Mouse (Mus musculus): ENCODE measurements around the gene Tanc2. TPM values are rescaled to one million over a fixed set of nuclear protein-coding genes. Genes with fewer than 3 reads are reported as not detected.

The Tanc2 gene
- total RNA-seq, 2 experiments from 2014 or later, result 164 to 177 TPM

DNA sequence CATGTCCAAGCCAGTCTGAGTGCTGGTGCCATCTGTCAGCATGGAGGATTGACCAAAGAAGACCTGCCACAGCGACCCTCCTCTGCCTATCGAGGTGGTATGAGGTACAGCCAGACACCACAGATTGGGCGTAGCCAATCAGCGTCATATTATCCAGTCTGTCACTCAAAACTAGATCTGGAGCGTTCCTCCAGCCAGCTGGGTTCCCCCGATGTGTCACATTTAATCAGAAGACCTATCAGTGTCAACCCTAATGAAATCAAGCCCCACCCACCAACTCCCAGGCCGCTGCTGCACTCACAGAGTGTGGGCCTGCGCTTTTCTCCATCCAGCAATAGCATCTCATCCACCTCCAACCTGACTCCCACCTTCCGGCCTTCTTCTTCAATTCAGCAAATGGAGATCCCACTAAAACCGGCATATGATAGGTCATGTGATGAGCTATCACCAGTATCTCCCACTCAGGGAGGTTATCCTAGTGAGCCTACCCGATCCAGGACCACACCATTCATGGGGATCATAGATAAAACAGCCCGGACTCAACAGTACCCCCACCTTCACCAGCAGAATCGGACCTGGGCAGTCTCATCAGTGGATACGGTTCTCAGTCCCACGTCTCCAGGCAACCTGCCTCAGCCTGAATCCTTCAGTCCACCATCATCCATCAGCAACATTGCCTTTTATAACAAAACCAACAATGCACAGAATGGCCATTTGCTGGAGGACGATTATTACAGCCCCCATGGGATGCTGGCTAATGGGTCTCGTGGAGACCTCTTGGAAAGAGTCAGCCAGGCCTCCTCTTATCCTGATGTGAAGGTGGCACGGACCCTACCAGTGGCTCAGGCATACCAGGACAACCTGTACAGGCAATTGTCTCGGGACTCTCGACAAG is 333.2 kb downstream of the Tanc2 start:
- peak in 1 of 2 experiments; percentile 22 for DNase-seq (ENCODE audit: low spot score in 2 of 2)
- no peak for TF ChIP-seq CTCF (conservative IDR thresholded peaks at IDR 0.05)
- Histone ChIP-seq H3K27ac (peak overlapping the region; percentile 4; the same call in 1 of the 2 replicates), H3K4me3 (no peak overlapping the region)

DNA sequence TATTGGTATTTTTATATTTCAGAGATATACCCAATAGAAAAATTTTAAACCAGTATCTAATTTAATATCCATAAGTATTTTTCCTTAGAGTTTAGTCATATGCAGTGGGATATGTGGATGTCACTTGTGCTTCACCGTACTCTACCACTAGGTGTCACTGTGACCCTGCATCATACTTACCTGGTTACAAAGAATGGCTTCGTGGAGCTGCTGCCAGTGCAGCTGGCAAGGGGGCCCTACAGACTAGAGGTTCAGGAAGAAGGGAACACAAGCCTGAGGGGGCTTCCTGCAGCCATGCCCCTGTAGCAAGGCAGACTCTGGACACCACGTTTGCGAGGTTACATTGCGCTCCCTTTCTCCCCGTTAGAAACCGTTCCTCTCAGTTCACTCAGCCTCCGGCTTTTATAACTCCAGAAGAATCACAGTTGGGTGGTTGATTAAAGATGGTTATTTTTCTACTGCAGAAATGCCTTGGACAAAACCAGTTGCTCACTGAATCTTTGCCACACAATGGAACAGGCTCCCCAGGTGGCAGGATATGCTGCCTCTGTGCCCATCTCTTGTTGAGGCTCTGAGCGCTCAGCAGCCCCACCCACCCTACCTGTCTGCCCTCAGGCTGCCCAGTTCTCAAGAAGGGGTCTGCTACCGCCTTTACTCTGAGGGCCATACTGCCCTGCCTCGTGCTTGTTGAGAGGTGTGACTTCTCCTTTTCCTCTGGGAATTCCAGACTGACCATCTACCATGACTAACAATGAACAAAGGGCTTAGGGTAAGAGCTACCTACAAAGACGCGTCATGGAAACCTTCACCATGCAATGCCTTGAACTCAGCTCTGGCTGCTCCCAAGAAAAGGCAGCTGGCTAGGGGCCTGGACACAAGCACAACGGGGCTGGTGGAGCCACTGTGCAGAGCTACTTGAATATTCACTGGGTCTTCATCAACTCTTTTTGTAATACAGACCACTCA is 337.6 kb downstream of the Tanc2 start:
- Histone ChIP-seq H3K27ac (0 out of 2 replicates have a peak overlapping the region, but pooled peaks have one; percentile 29), H3K4me3 (no peak overlapping the region)
- TF ChIP-seq CTCF (conservative IDR thresholded peaks at IDR 0.05), result peak; percentile 97
- peak; percentile 67 to 77 for DNase-seq (ENCODE audit: low spot score in 2 of 2)

DNA sequence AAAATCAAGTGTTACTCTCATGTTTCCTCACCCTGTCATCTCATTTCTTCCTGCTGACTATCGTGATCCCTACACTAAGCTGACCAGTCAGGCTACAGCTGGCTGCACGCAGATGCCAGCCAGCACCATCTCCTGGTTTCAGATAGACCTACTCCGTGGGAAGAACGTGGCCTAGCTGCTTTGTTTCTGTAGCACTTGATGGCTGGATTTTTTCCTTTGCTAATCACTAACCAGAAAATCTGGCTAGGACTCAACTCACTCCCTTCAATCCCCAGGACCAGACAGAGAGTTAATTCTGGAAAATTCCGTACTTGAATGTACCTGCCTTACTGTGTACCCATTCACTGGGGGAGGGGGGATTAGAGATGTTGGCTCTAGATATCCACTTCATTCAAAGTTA is 338.4 kb downstream of the Tanc2 start:
- no peak for TF ChIP-seq CTCF (conservative IDR thresholded peaks at IDR 0.05)
- DNase-seq (ENCODE audit: low spot score in 2 of 2), result no peak
- Histone ChIP-seq H3K27ac (no peak overlapping the region), H3K4me3 (no peak overlapping the region)

DNA sequence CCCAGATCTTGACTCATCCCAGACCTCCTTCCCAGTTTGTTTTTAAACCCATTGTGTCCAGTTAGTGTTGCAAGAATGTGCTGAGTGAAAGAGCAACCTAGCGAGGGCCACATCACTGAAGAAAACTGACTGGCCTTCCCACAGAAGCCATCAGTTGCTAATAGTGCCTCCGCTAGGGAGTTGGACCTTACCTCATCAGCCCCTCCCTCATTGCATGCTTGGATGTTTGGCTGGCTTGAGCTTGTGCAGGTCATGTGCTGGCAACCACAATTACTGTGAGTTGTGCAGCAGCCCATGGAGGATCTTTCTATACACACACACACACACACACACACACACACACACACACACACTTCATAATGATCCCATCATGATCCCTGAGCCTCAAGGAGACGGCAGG is 341.6 kb downstream of the Tanc2 start:
- no peak overlapping the region for H3K27ac ChIP-seq
- no peak for TF ChIP-seq CTCF (conservative IDR thresholded peaks at IDR 0.05)
- DNase-seq (ENCODE audit: low spot score in 2 of 2), result peak in 1 of 2 experiments; percentile 9
- no peak overlapping the region for H3K4me3 ChIP-seq

DNA sequence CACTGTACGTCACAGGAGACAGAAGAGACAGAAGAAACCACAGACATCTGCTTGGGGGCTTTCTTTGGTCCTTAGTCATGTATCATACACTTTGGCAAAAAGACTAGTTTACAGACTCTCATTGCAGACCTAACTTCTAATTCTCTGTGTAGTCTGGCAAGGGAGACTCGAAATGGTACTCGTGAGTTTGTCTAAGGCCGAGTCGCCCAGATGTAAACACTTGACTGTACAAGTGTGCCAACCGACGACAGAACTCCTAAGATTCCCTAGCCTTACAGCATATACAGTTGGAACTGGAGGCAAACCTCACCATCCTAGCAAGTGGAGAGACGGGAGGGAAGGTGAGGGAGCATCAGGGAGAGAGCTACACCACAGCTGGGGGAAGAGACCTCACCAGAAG is 344.0 kb downstream of the Tanc2 start:
- no peak overlapping the region for H3K27ac ChIP-seq
- H3K4me3 ChIP-seq, result no peak overlapping the region
- no peak for TF ChIP-seq CTCF (conservative IDR thresholded peaks at IDR 0.05)
- DNase-seq (ENCODE audit: low spot score in 2 of 2), result no peak

DNA sequence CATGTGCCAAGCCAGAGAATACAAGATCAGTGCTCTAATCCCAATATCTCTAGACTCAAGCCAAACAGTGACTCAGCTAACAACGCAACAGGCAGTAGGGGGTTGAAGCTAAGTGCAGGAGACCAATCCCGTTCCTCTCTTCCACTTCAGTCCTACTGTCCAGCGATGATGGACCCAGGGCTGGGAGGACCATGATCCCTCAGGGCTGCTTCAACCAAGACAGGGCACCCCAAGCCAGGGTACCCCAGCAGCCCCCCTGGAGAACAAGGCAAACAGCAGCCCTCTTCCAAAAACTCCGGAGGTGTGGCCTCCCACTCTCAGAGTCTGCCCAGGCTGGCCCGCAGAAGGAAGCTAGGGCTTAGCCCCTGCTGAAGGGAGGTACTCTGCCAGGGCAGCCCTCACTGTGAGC is 344.5 kb downstream of the Tanc2 start:
- TF ChIP-seq CTCF (conservative IDR thresholded peaks at IDR 0.05), result no peak
- Histone ChIP-seq H3K27ac (no peak overlapping the region), H3K4me3 (no peak overlapping the region)
- DNase-seq (ENCODE audit: low spot score in 2 of 2), result peak in 1 of 2 experiments; percentile 8

DNA sequence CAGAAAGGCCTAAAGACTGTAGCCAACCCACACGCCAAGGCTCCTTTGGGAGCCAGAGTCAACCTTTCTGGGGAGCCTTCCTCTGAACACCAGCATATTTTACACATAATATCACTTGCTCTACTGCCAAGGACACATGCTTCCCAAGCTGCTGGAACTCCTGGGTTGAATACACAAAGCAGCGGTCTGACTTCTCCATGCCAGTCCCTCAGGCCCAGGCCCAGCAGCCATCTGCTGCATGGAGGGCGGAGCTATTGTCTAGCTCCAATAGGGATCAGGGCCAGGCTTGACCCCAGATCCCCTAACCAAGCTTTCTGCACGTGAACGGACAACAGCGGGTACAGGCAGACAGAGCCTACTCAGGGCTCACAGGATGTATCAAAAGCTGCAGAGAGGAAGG is 345.0 kb downstream of the Tanc2 start:
- no peak for DNase-seq (ENCODE audit: low spot score in 2 of 2)
- Histone ChIP-seq H3K4me3 (no peak overlapping the region), H3K27ac (no peak overlapping the region)
- TF ChIP-seq CTCF (conservative IDR thresholded peaks at IDR 0.05), result no peak

DNA sequence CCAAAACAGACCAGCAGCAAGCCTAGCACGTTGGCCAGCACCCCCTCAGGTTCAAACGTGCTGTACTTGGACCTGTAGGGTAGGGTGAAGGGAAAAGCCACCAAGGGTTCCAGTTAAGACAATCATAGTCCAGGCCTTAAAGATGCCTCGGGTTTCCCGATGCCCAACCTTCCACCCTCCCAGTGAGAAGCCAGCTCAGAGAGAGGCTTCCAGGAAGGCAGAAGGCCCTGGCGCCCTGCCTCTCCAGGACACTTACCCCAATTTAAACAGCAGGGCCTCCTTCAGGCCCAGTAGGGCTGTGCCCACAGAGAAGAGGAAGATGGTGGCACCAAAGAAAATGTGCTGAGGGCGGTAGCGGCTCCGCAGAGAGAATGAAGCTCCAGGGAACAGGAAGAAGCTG is 345.7 kb downstream of the Tanc2 start:
- no peak overlapping the region for H3K4me3 ChIP-seq
- no peak for TF ChIP-seq CTCF (conservative IDR thresholded peaks at IDR 0.05)
- peak in 1 of 2 experiments; percentile 7 for DNase-seq (ENCODE audit: low spot score in 2 of 2)
- no peak overlapping the region for H3K27ac ChIP-seq

DNA sequence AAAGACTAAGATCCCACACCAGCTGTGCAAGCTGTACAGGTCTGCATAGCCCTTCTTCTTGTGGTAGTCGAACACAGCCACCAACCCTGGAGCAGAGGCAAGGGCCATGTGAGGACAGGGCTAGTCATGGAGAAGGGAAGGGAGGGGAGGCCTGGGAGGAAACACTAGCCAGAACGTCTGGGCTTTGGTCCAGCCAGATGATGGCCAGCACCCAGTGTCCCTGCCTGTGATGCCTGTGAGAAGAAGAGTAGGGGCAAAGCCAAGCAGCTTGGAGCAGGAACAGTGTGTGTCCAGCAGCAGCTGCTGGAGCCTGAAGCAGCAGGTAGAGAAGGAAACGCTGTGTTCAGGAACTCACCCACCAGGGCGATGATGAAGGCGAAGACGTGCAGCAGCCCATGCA is 346.4 kb downstream of the Tanc2 start:
- TF ChIP-seq CTCF (conservative IDR thresholded peaks at IDR 0.05), result no peak
- Histone ChIP-seq H3K27ac (no peak overlapping the region), H3K4me3 (no peak overlapping the region)
- peak in 1 of 2 experiments; percentile 50 for DNase-seq (ENCODE audit: low spot score in 2 of 2)

DNA sequence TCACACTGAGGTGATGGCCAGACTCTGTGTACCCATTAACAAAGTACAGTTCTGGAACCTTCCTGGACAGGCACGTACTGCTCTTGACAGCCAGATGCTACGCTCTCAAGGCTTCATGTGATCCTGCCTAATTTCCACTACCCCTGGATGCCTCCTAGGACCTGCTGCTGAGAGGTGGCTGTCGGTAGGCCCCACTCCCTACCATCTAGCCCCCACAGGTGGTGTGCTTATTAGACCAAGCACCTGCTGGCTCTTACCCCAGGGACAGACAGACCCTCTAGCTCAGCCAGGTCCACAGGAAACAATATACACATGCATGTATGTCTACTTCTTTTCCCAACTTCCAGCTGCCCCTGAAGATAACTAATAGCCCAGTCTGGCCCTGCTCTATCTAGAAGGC is 347.2 kb downstream of the Tanc2 start:
- Histone ChIP-seq H3K4me3 (no peak overlapping the region), H3K27ac (no peak overlapping the region)
- no peak for DNase-seq (ENCODE audit: low spot score in 2 of 2)
- TF ChIP-seq CTCF (conservative IDR thresholded peaks at IDR 0.05), result no peak

DNA sequence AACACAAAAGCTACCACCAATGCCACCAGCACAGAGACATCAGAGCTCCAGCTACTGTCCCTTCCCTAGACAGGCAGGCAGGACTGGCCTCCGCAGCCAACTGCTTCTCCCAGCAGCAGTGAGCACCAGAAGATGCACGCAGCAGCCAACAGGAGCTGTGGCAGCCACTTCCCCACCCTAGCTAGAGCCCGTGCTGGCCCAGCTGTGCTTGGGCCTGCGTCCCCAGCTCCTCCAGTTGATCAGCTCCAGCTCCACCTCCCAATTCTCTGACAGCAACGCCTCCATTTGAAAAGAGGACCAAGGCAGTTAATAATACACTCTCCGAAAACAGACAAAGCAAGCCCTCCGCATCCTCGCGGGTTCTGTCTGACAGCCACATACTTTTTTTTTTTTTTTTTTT is 349.0 kb downstream of the Tanc2 start:
- TF ChIP-seq CTCF (conservative IDR thresholded peaks at IDR 0.05), result no peak
- no peak overlapping the region for H3K4me3 ChIP-seq
- peak in 1 of 2 experiments; percentile 8 for DNase-seq (ENCODE audit: low spot score in 2 of 2)
- H3K27ac ChIP-seq, result no peak overlapping the region

DNA sequence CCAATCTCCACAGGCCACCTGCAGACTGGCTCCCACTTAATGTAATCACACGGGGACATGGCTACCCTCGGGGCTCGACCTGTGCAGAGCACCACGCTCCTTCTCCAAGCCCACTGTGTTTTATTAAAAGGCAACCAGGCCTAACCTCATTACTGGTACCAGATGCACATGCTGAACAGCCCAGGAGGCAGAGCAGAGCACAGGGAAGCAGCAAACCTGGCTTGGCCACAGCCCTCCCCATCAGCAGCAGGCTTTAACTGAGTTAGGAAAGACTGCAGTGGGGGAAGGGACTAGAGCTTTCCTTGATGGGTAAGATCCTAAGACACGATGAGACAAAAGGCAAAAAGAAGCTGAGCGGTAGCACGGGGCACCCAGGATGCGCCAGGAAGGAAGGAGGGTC is 352.2 kb downstream of the Tanc2 start:
- H3K4me3 ChIP-seq, result no peak overlapping the region
- H3K27ac ChIP-seq, result no peak overlapping the region
- no peak for TF ChIP-seq CTCF (conservative IDR thresholded peaks at IDR 0.05)
- DNase-seq (ENCODE audit: low spot score in 2 of 2), result peak in 1 of 2 experiments; percentile 8
